Mouse (Mus musculus): ENCODE results near the gene Nfasc.

DNA sequence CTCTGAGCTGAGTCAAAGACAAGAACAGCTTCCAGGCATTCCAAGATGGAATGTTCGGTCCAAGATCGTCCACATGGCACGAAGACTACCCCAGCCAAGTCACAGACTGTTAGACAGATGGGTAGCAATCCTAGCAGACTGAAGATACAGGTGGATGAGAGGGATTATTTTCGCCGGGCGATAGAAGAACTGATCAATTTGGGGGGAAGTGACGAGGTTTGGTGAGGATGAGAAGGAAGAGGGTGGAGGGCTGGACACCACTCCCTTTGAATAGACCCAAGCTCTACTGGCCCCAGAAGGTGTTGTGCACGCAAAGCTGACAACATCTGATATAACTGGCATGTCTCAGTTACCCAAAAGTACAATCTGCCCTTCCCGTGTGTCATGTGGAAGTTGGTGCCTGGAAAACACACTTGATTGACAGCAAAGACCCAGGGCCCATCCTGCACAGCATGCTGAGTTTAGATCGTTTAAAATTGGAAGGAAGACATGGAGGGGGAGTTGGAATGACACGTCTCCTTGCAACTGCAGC is 150.1 kb downstream of the Nfasc start:
- TF ChIP-seq CTCF (conservative IDR thresholded peaks at IDR 0.05 in 1 of 2, IDR thresholded peaks at IDR 0.05 in 1 of 2; ENCODE audit: low read depth in 2 of 2, low read length in 2 of 2): no peak
- TF ChIP-seq POLR2A (IDR thresholded peaks at IDR 0.05; ENCODE audit: low read depth, low read length): no peak
- no peak for TF ChIP-seq JUND (conservative IDR thresholded peaks at IDR 0.05; ENCODE audit: low read depth, low read length)
- no peak for TF ChIP-seq EP300 (IDR thresholded peaks at IDR 0.05; ENCODE audit: low read length)
- TF ChIP-seq ETS1 (conservative IDR thresholded peaks at IDR 0.05; ENCODE audit: low read depth, low read length): no peak
- TF ChIP-seq MAFK (IDR thresholded peaks at IDR 0.05; ENCODE audit: insufficient replicate concordance, low read length): no peak
- no peak for TF ChIP-seq CHD1 (IDR thresholded peaks at IDR 0.05; ENCODE audit: low read depth, low read length)
- no peak for TF ChIP-seq USF2 (conservative IDR thresholded peaks at IDR 0.05; ENCODE audit: low read depth, low read length)
